Mouse (Mus musculus): Measurements from ENCODE around the gene Vps25.

- no peak for TF ChIP-seq EP300 (IDR thresholded peaks at IDR 0.05; ENCODE audit: low read depth in 1 of 2, low read length in 2 of 2)
- TF ChIP-seq CTCF (IDR thresholded peaks at IDR 0.05 in 2 of 3, conservative IDR thresholded peaks at IDR 0.05 in 1 of 3; ENCODE audit: control insufficient read depth in 1 of 3, insufficient read depth in 1 of 3, low read depth in 2 of 3, low read length in 3 of 3, poor library complexity in 1 of 3, severe bottlenecking in 1 of 3) = no peak
- no peak for TF ChIP-seq POLR2A (IDR thresholded peaks at IDR 0.05; ENCODE audit: control insufficient read depth in 1 of 2, insufficient read depth in 1 of 2, low read depth in 1 of 2, low read length in 2 of 2, poor library complexity in 1 of 2)
These were observed 18.9 kb downstream of the Vps25 start for GRCm38 (mm10) chr11:101272446-101272845.

Measured in MEL (cell line).